ENCODE assay signal across 10 mouse cellular contexts in genomic region chr5:87175780-87176179, GRCm38 (mm10). TPM values are rescaled to one million over a fixed set of nuclear protein-coding genes. Genes with fewer than 3 reads are reported as not detected.
DNase-seq lines count a peak whose midpoint lies in the region; ATAC-seq and TF ChIP-seq lines count a peak whose summit lies in the region.
"Not testable (repeated sequence)": the region's sequence is repeated elsewhere in the genome, so short reads cannot be mapped to it uniquely, and the experiment has no call there.
"Had no signal": no experiment of that assay in that cellular context is flagged by ENCODE, and none has a peak within 500 bp of the region (broad histone marks: within the 10 kb centered on the region; RNA-seq: fewer than 3 reads in every experiment).

No protein-coding gene starts in this region.

- H3K36me3 ChIP-seq in kidney, adult 2 months (ENCODE audit: control insufficient read depth, insufficient read depth, low read length); kidney, embryonic 15.5 days; kidney, embryonic 16.5 days (ENCODE audit: insufficient read depth, low read length); kidney, postnatal 0 days (ENCODE audit: insufficient read depth, low read length): not testable (repeated sequence)

- peak; percentile 49 for DNase-seq in kidney, adult 2 months
- DNase-seq in kidney, adult 9 months: peak; percentile 66
- DNase-seq in kidney, postnatal 0 days (ENCODE audit: low spot score): peak; percentile 8

- TF ChIP-seq CTCF in kidney, adult 2 months (conservative IDR thresholded peaks at IDR 0.05; ENCODE audit: insufficient read depth, insufficient read length, low read depth, low read length); kidney, postnatal 0 days (IDR thresholded peaks at IDR 0.05; ENCODE audit: low read depth): not testable (repeated sequence)

- not testable (repeated sequence) for H3K4me3 ChIP-seq in kidney, adult 2 months (ENCODE audit: insufficient read depth, low read depth, low read length); kidney, embryonic 15.5 days (replicated peaks); kidney, embryonic 16.5 days (ENCODE audit: low read length); kidney, postnatal 0 days (replicated peaks; ENCODE audit: low read depth, low read length)

- not testable (repeated sequence) for H3K9me3 ChIP-seq in kidney, embryonic 15.5 days (replicated peaks); kidney, embryonic 16.5 days (ENCODE audit: low read length); kidney, postnatal 0 days (replicated peaks; ENCODE audit: low read length)

- H3K27me3 ChIP-seq in kidney, adult 2 months (replicated peaks; ENCODE audit: control insufficient read depth, insufficient read depth, low read length); kidney, embryonic 15.5 days; kidney, embryonic 16.5 days (ENCODE audit: insufficient read depth, low read length); kidney, postnatal 0 days (ENCODE audit: insufficient read depth, low read length): not testable (repeated sequence)

- H3K27ac ChIP-seq in kidney, adult 2 months (ENCODE audit: insufficient read depth, low read depth, low read length); kidney, embryonic 15.5 days; kidney, embryonic 16.5 days (ENCODE audit: low read length); kidney, postnatal 0 days: not testable (repeated sequence)

- H3K4me1 ChIP-seq in kidney, adult 2 months (ENCODE audit: control insufficient read depth, insufficient read depth, low read length); kidney, embryonic 15.5 days; kidney, embryonic 16.5 days (ENCODE audit: insufficient read depth, low read length); kidney, postnatal 0 days (replicated peaks; ENCODE audit: insufficient read depth, low read length): not testable (repeated sequence)

- 0 out of 2 replicates have a peak, but pooled peaks have one; percentile 56 for ATAC-seq in kidney, embryonic 15.5 days (replicated peaks; ENCODE audit: low FRiP score)
- ATAC-seq in kidney, embryonic 16.5 days (ENCODE audit: low FRiP score, low TSS enrichment): peak; percentile 54; the same call in 1 of the 2 replicates
- ATAC-seq in kidney, postnatal 0 days (replicated peaks; ENCODE audit: low FRiP score, low read depth): not testable (repeated sequence)

- H3K4me2 ChIP-seq in kidney, embryonic 15.5 days; kidney, embryonic 16.5 days (replicated peaks; ENCODE audit: low read depth, low read length); kidney, postnatal 0 days (ENCODE audit: low read length): not testable (repeated sequence)

- H3K9ac ChIP-seq in kidney, embryonic 15.5 days; kidney, embryonic 16.5 days (replicated peaks; ENCODE audit: low read length); kidney, postnatal 0 days (ENCODE audit: low read depth, low read length): not testable (repeated sequence)

- not testable (repeated sequence) for TF ChIP-seq POLR2A in kidney, adult 2 months (IDR thresholded peaks at IDR 0.05; ENCODE audit: low read depth, low read length)

- 17% methylated on average over 2 of the region's 2 CpGs for WGBS in kidney, adult 2 months
- 56% methylated on average over 2 of the region's 2 CpGs for WGBS in kidney, embryonic 15.5 days
- WGBS in kidney, embryonic 16.5 days: 44% methylated on average over 2 of the region's 2 CpGs
- 43% methylated on average over 2 of the region's 2 CpGs for WGBS in kidney, postnatal 0 days

RNA-seq across cellular contexts. Expression of gene Ugt2b5, which starts 35.7 kb away (rescaled TPM):
- polyA plus RNA-seq in kidney, adult 2 months (2012; rRNA removed): 0.34 and 0.45 TPM in 2 replicates
- polyA plus RNA-seq in kidney, embryonic 15.5 days (2015; fragmentation: Nextera tagmentation; extraction: Ambion mirVana): 12.8 and 13.5 TPM in 2 replicates
- polyA plus RNA-seq in kidney, embryonic 16.5 days (2015; fragmentation: Nextera tagmentation; extraction: Ambion mirVana): 22.0 and 25.3 TPM in 2 replicates
- polyA plus RNA-seq in kidney, postnatal 0 days (2015; fragmentation: Nextera tagmentation; extraction: Ambion mirVana): 28.6 and 28.8 TPM in 2 replicates
- polyA plus RNA-seq: activated CD4-positive, CD25-positive, alpha-beta regulatory T cell, adult 4 months; brain, embryonic 14.5 days; C2C12; CD4-positive, CD25-positive, alpha-beta regulatory T cell, adult 4 months; G1E had no signal

Comparison
In these comparisons a context has a peak if more than half of its experiments do, and no peak if none do; other contexts are left out.
1. DNase-seq: peak in every context shown above with its lines; median percentile 66 in kidney, adult 9 months; 49 in kidney, adult 2 months; 8 in kidney, postnatal 0 days.